Mouse (Mus musculus) liver, embryonic 14.5 days (tissue): ENCODE measurements at regions not wholly inside any gene's neighbourhood (a gene's known extent, or its start where the extent isn't known, plus 50 kb on each side); places are given as distances from the start of the nearest gene placed in this dataset.

ENCODE experiments used
- CTCF ChIP-seq: IDR thresholded peaks from 2 replicates; pipeline ENCODE4 v1.5.1; 2016; ENCODE audit warnings: antibody characterized with exemption, low read depth, control low read depth
- EP300 ChIP-seq: IDR thresholded peaks from 2 replicates; pipeline ENCODE4 v1.6.1; 2016; ENCODE audit warnings: antibody characterized with exemption, low read depth

GRCm38 (mm10) chrX:21385221-21385620 is 99.1 kb upstream of the Agtr2 start:
- TF ChIP-seq CTCF = no peak
- no peak for TF ChIP-seq EP300
